Mouse (Mus musculus) fibroblast of lung, adult 2 months (primary cell): ENCODE measurements around the gene Olfr1110.
"Not testable (repeated sequence)": the region's sequence is repeated elsewhere in the genome, so short reads cannot be mapped to it uniquely, and the experiment has no call there.

Source experiments
- DNase-seq: peaks from one replicate; pipeline ENCODE4 v3.0.0-alpha.2; 2011; ENCODE audit warnings: low read depth

Gene Olfr1110

DNA sequence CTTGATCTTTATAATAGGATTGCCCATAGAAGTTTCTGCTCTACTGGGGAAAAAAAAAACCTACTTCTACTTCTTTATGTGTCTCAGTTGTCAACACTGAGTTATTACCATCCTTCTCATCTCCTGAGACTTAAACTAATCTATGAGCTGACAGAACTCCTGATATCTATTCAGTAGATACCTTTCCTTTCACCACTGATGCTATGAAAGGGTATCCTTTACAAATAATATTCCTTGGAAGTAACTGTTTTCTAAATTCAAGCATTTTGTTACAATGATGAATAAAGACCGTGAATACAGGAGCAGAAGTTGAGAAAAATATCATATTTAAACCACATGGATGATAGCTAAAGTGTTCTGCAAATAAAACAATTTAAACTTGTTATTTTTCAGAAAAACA lies at the start of gene Olfr1110:
Gene Olfr1110 (minus strand): TSS at position 101 of the 400 bp plus-strand sequence.
- no peak for DNase-seq

DNA sequence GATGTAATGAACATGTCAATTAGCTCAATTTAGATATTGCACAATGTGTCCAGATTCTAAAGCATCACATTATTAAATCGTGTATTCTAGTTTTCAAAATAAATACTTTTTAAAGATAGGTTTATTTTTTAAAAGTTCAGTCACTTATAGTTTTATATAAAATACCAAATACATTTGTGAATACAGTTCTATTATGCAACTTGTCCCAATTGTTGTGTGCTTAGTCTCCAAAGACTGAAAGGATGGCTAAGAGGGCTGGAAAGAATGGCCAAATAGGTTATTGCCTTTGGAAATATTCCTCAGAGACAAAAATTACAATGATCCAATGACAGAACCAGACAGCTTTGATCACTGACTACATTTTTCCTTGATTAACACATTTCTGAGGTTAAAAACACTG lies 47.4 kb upstream of the Olfr1110 start, which contains the start of gene Olfr1112:
Gene Olfr1112 (plus strand): TSS at position 301 of the 400 bp plus-strand sequence.
- DNase-seq: no peak

GRCm38 (mm10) chr2:87167731-87168130 lies 27.6 kb upstream of the Olfr1110 start:
- not testable (repeated sequence) for DNase-seq

DNA sequence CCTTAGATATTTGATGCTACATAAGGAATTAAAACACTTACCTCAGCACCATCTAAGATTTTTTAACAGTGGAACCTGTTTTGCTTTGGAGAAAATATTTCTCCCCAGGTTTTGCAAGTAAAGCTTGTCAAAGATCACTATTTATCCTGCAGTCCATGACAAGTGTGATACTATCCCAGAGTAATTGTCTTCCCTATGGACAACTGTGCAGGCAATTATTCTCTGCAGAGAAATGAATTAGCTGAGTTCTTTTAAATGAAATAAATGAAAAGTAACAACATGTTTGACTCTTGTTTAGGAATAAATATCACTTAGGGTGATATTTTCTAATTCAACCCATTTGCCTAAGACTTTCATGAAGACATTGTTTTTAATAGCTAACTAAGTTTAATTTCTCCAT lies 12.4 kb upstream of the Olfr1110 start, which contains the start of gene Olfr1111:
Gene Olfr1111 (minus strand): TSS at position 101 of the 400 bp plus-strand sequence.
- DNase-seq: no peak

- DNase-seq: no peak
Observed at GRCm38 (mm10) chr2:87114467-87114866, 25.6 kb downstream of the Olfr1110 start, which contains the start of gene Olfr259. Gene Olfr259 (minus strand): TSS chr2:87114567.

- DNase-seq: no peak
Observed at GRCm38 (mm10) chr2:87095908-87096307, 44.2 kb downstream of the Olfr1110 start, which contains the start of gene Olfr1109. Gene Olfr1109 (minus strand): TSS chr2:87096008.
